Mouse (Mus musculus): ENCODE measurements around the gene Dirc2. TPM values are rescaled to one million over a fixed set of nuclear protein-coding genes. Genes with fewer than 3 reads are reported as not detected.

The Dirc2 gene
- polyA plus RNA-seq, 2 experiments, result 4.9 to 5.9 TPM

DNA sequence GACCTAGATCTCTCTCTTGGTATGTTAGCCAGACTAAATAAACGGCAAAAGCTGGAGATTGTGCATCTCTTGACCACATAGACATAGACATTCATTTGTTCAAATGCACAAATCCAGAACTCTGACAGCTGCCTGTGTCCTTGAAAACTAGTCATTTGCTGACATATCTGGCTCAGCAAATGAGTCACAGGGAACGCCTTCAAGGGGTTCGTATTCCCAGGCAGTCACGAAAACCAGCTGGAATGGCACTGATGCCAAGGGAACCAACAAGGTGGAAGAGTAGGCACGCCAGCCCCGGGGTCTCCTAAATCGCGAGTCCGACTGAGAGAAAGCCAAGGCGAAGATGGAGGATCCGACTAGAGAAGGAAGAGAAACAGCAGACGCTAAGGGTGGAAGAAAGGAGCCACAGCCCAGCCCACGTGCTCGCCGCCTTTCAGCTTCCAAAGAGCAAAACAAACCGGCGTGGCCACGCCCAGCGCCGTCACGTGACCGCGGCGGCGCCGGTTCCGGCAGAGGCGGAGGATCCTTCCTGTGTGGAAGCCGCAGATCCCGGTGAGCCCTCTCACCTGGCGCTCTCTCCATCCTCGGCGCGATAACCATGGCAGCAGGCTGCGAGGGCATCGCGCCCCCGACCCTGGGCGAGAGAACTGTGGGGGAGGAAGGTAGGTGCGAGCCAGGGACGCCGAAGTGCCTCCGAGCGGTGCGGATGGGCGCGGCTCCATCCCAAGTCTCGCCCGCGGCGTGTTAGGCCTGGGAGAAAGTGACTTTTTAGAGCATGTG lies 912 bp upstream of the Dirc2 start, which contains the start of gene Hspbap1:
Gene Hspbap1, plus strand, starts transcription at position 498 of the 780 bp plus-strand sequence.
- Histone ChIP-seq H3K9me3 (ENCODE audit: control insufficient read depth, low read length) (no peaks in the 10 kb centered on the region), H3K36me3 (replicated peaks; ENCODE audit: control insufficient read depth, insufficient read depth, low read depth) (no peaks in the 10 kb centered on the region; the same call in 1 of the 2 replicates), H3K9ac (replicated peaks) (peak within 1 kb of the TSS; percentile 93), H3K4me3 (ENCODE audit: insufficient read depth in 1 of 2, low read depth in 2 of 2, low read length in 2 of 2) (peak within 1 kb of the TSS; percentile 86 to 89), H3K27me3 (ENCODE audit: control insufficient read depth, insufficient read depth, low read length) (no peaks in the 10 kb centered on the region), H3K4me1 (replicated peaks; ENCODE audit: control insufficient read depth in 2 of 2, insufficient read depth in 2 of 2, low read length in 1 of 2) (peaks cover 23 to 39% of the 10 kb centered on the region in 2 experiments), H3K27ac (peak within 1 kb of the TSS; percentile 58), H3K4me2 (ENCODE audit: low read depth) (peak within 1 kb of the TSS; percentile 72)
- DNase-seq (ENCODE audit: low read depth in 3 of 3, low spot score in 3 of 3) (peak; percentile 82 to 83 (median 83)), ATAC-seq (ENCODE audit: insufficient read depth) (peak; percentile 72)
- TF ChIP-seq CTCF (IDR thresholded peaks at IDR 0.05; ENCODE audit: low read depth) (no peak), EP300 (IDR thresholded peaks at IDR 0.05; ENCODE audit: low read depth) (no peak)
- under 1% methylated on average over 51 of the region's 51 CpGs for WGBS (ENCODE audit: insufficient replicate concordance)

DNA sequence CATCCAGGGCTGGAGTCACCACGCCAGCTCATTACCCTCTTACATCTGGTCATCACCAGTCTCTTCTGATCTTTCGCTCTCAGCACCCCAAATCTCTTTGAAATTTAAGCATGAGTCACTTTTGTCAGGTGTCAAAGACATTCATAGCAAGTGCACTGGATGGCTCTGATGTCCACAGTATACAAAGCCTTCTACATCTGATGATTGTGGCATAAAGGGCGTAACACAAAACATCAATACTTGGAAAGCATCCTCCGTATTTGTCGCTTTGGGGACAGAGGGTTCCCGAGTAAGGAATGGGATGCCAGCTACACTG lies 729 bp downstream of the Dirc2 start:
- WGBS (ENCODE audit: insufficient replicate concordance), result 31% methylated on average over 6 of the region's 6 CpGs
- H3K27me3 ChIP-seq (ENCODE audit: control insufficient read depth, insufficient read depth, low read length), result no peaks in the 10 kb centered on the region
- ATAC-seq (ENCODE audit: insufficient read depth) (no peak), DNase-seq (ENCODE audit: low read depth in 3 of 3, low spot score in 3 of 3) (no peak)
- TF ChIP-seq EP300 (IDR thresholded peaks at IDR 0.05; ENCODE audit: low read depth) (no peak), CTCF (IDR thresholded peaks at IDR 0.05; ENCODE audit: low read depth) (no peak)
- H3K4me2 ChIP-seq (ENCODE audit: low read depth), result peak overlapping the region; percentile 72
- peak overlapping the region; percentile 86 to 89 for H3K4me3 ChIP-seq (ENCODE audit: insufficient read depth in 1 of 2, low read depth in 2 of 2, low read length in 2 of 2)
- no peaks in the 10 kb centered on the region for H3K9me3 ChIP-seq (ENCODE audit: control insufficient read depth, low read length)
- peak overlapping the region; percentile 93 for H3K9ac ChIP-seq (replicated peaks)
- no peaks in the 10 kb centered on the region; the same call in 1 of the 2 replicates for H3K36me3 ChIP-seq (replicated peaks; ENCODE audit: control insufficient read depth, insufficient read depth, low read depth)
- H3K27ac ChIP-seq, result peak overlapping the region; percentile 58
- peaks cover 37 to 51% of the 10 kb centered on the region in 2 experiments for H3K4me1 ChIP-seq (replicated peaks; ENCODE audit: control insufficient read depth in 2 of 2, insufficient read depth in 2 of 2, low read length in 1 of 2)

DNA sequence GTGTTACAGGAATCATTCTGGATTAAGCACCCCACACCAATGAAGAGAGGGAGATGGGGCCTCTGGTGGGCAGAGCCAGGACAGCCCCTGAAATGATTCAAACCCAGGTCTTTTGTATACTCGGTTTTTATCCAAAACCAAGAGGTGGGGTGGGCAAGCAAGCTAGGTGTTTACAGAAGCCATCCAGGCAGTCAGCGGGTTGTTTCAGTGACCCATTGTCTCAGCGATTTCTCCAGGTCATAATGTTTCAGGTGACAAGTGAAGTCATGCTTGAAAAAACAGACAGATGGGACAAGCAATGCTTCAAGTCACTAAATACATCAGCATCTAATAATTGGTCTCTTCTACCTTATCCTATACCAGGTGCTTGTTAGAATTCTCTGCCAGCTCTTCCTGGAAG lies 2.8 kb downstream of the Dirc2 start:
- DNase-seq (ENCODE audit: low read depth in 3 of 3, low spot score in 3 of 3) (no peak), ATAC-seq (ENCODE audit: insufficient read depth) (no peak)
- H3K9me3 ChIP-seq (ENCODE audit: control insufficient read depth, low read length), result no peaks in the 10 kb centered on the region
- no peak overlapping the region for H3K9ac ChIP-seq (replicated peaks)
- TF ChIP-seq EP300 (IDR thresholded peaks at IDR 0.05; ENCODE audit: low read depth) (no peak), CTCF (IDR thresholded peaks at IDR 0.05; ENCODE audit: low read depth) (no peak)
- no peak overlapping the region for H3K27ac ChIP-seq
- H3K36me3 ChIP-seq (replicated peaks; ENCODE audit: control insufficient read depth, insufficient read depth, low read depth), result no peaks in the 10 kb centered on the region
- peaks cover 29 to 46% of the 10 kb centered on the region in 2 experiments for H3K4me1 ChIP-seq (replicated peaks; ENCODE audit: control insufficient read depth in 2 of 2, insufficient read depth in 2 of 2, low read length in 1 of 2)
- H3K27me3 ChIP-seq (ENCODE audit: control insufficient read depth, insufficient read depth, low read length), result no peaks in the 10 kb centered on the region
- WGBS (ENCODE audit: insufficient replicate concordance), result 77% methylated on average over 3 of the region's 3 CpGs
- no peak overlapping the region for H3K4me3 ChIP-seq (ENCODE audit: insufficient read depth in 1 of 2, low read depth in 2 of 2, low read length in 2 of 2)
- no peak overlapping the region for H3K4me2 ChIP-seq (ENCODE audit: low read depth)

DNA sequence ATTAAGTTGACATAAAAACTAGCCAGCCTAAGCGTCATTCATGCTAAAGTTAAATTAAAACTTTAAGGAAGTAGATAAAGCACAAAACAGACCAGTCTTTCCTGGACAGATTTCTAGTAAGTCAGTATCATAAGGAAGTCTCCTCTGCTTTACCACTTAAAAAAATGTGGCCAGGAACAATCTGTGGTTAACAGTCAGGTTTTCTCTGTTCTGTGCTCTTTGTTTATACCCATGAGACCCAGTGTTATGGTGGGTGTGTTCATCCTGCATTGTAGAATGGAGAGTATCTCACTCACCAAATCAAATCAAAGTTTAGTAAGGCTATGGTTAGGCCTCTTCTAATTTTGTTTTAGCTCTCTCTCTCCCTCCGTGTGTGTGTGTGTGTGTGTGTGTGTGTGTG lies 3.7 kb downstream of the Dirc2 start:
- WGBS (ENCODE audit: insufficient replicate concordance), result 20% methylated on average over 2 of the region's 2 CpGs
- no peaks in the 10 kb centered on the region for H3K9me3 ChIP-seq (ENCODE audit: control insufficient read depth, low read length)
- no peak overlapping the region for H3K4me3 ChIP-seq (ENCODE audit: insufficient read depth in 1 of 2, low read depth in 2 of 2, low read length in 2 of 2)
- ATAC-seq (ENCODE audit: insufficient read depth) (no peak), DNase-seq (ENCODE audit: low read depth in 3 of 3, low spot score in 3 of 3) (no peak)
- H3K27ac ChIP-seq, result peak overlapping the region; percentile 16
- TF ChIP-seq EP300 (IDR thresholded peaks at IDR 0.05; ENCODE audit: low read depth) (no peak), CTCF (IDR thresholded peaks at IDR 0.05; ENCODE audit: low read depth) (no peak)
- H3K4me2 ChIP-seq (ENCODE audit: low read depth), result no peak overlapping the region
- peaks cover 26 to 41% of the 10 kb centered on the region in 2 experiments for H3K4me1 ChIP-seq (replicated peaks; ENCODE audit: control insufficient read depth in 2 of 2, insufficient read depth in 2 of 2, low read length in 1 of 2)
- H3K36me3 ChIP-seq (replicated peaks; ENCODE audit: control insufficient read depth, insufficient read depth, low read depth), result no peaks in the 10 kb centered on the region
- H3K27me3 ChIP-seq (ENCODE audit: control insufficient read depth, insufficient read depth, low read length), result no peaks in the 10 kb centered on the region
- no peak overlapping the region for H3K9ac ChIP-seq (replicated peaks)

DNA sequence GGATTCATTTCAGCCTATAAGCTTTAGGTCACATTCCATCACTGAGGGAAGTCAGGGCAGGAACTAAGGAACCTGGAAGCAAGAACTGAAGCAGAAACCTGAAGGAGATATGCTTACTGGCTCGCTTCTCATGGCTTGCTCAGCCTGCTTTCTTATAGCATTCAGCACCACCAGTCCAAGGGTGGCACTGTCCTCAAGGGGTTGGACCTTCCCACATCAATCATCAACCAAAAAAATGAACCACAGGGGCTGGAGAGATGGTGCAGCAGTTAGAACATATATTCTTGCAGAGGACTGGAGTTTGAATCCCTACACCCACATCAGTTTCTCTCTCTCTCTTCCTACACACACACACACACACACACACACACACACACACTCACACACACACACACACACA lies 4.2 kb downstream of the Dirc2 start:
- Histone ChIP-seq H3K27ac (peak overlapping the region; percentile 61), H3K27me3 (ENCODE audit: control insufficient read depth, insufficient read depth, low read length) (no peaks in the 10 kb centered on the region), H3K9me3 (ENCODE audit: control insufficient read depth, low read length) (no peaks in the 10 kb centered on the region), H3K4me2 (ENCODE audit: low read depth) (peak overlapping the region; percentile 70), H3K9ac (replicated peaks) (peak overlapping the region; percentile 3; the same call in 1 of the 2 replicates), H3K36me3 (replicated peaks; ENCODE audit: control insufficient read depth, insufficient read depth, low read depth) (no peaks in the 10 kb centered on the region), H3K4me1 (replicated peaks; ENCODE audit: control insufficient read depth in 2 of 2, insufficient read depth in 2 of 2, low read length in 1 of 2) (peaks cover 27 to 40% of the 10 kb centered on the region in 2 experiments), H3K4me3 (ENCODE audit: insufficient read depth in 1 of 2, low read depth in 2 of 2, low read length in 2 of 2) (no peak overlapping the region)
- TF ChIP-seq EP300 (IDR thresholded peaks at IDR 0.05; ENCODE audit: low read depth) (no peak), CTCF (IDR thresholded peaks at IDR 0.05; ENCODE audit: low read depth) (peak; percentile 36)
- WGBS (ENCODE audit: insufficient replicate concordance), result 41% methylated on average over 1 of the region's 1 CpGs
- peak in 1 of 3 experiments; percentile 41 for DNase-seq (ENCODE audit: low read depth in 3 of 3, low spot score in 3 of 3)
- ATAC-seq (ENCODE audit: insufficient read depth), result no peak
